Mouse (Mus musculus) heart, adult 2 months (tissue): ENCODE results near the gene Slc25a3. TPM values are rescaled to one million over a fixed set of nuclear protein-coding genes. Genes with fewer than 3 reads are reported as not detected.

Experiments
- DNase-seq, 2 experiments: peaks; one replicate each; pipeline ENCODE4 v3.0.0; 2021
- H3K27ac ChIP-seq: fragments of 200-600 bp; 2 replicates; pipeline ENCODE4 v1.8.1; 2022
- H3K27me3 ChIP-seq: fragments of 200-500 bp; 2 replicates; pipeline ENCODE4 v1.6.1; 2012; ENCODE audit warnings: mild to moderate bottlenecking, low read length, inconsistent platforms, mixed read lengths; ENCODE audit not compliant: control insufficient read depth, insufficient read depth
- H3K36me3 ChIP-seq: fragments of 200-500 bp; 2 replicates; pipeline ENCODE4 v1.6.1; 2012; ENCODE audit warnings: low read length, inconsistent platforms; ENCODE audit not compliant: control insufficient read depth, insufficient read depth
- H3K4me1 ChIP-seq: fragments of 200-500 bp; 2 replicates; pipeline ENCODE4 v1.6.1; 2011; ENCODE audit warnings: low read length; ENCODE audit not compliant: control insufficient read depth, insufficient read depth
- H3K4me3 ChIP-seq: fragments of 200-600 bp; 2 replicates; pipeline ENCODE4 v1.8.1; 2022
- H3K79me2 ChIP-seq: fragments of 200-500 bp; replicated peaks from 2 replicates; pipeline ENCODE4 v1.6.1; 2012; ENCODE audit warnings: mild to moderate bottlenecking, inconsistent platforms, low read length, moderate library complexity, mixed read lengths; ENCODE audit not compliant: control insufficient read depth, insufficient read depth
- H3K9ac ChIP-seq: fragments of 200-500 bp; 2 replicates; pipeline ENCODE4 v1.6.1; 2012; ENCODE audit warnings: low read depth, mild to moderate bottlenecking, control low read depth, inconsistent platforms, low read length, mixed read lengths
- CTCF ChIP-seq: fragments of 200-600 bp; IDR thresholded peaks from 2 replicates; pipeline ENCODE4 v1.8.1; 2022; ENCODE audit warnings: antibody characterized with exemption, mild to moderate bottlenecking, moderate library complexity
- EP300 ChIP-seq: fragments of 200-500 bp; IDR thresholded peaks from 2 replicates; pipeline ENCODE4 v1.6.1; 2011; ENCODE audit warnings: low read depth, low read length, control low read depth; ENCODE audit not compliant: insufficient read depth
- POLR2A ChIP-seq: fragments of 200-500 bp; IDR thresholded peaks from 2 replicates; pipeline ENCODE4 v1.6.1; 2011; ENCODE audit warnings: mild to moderate bottlenecking, low read depth, low read length, control low read depth; ENCODE audit not compliant: insufficient read depth
- WGBS: fragments of 180-500 bp; shearing (Covaris S2); methylation state at CpG from one replicate; pipeline ENCODE4 v1.1.7; 2018; 5-methylcytosine and 5-hydroxymethylcytosine counted together
- intact Hi-C: fragments of 180-260 bp; cut with DNase I; formaldehyde crosslinking; loops from one replicate; pipeline ENCODE4 v1.15.1; 2025
- polyA plus RNA-seq: library from polyadenylated mRNA; depleted of rRNA; stranded (reverse); fragments of >200 nt; gene quantifications from 2 replicates; pipeline ENCODE4 v1.2.3, GENCODE M21; 2012
- total RNA-seq, 2 experiments: library from RNA; stranded (reverse); gene quantifications; 2 replicates each; pipeline ENCODE4 v1.2.3; 2021

Gene Slc25a3
- total and polyA plus RNA-seq, 3 experiments: 1,459 to 2,697 (median 2,279) TPM

GRCm38 (mm10) chr10:91153894-91154503 is 30.1 kb upstream of the Slc25a3 start:
- 83% methylated on average over 10 of the region's 10 CpGs for WGBS
- TF ChIP-seq CTCF: no peak
- TF ChIP-seq EP300: no peak
- TF ChIP-seq POLR2A: no peak
- Histone ChIP-seq H3K36me3 (peaks cover 45% of the 10 kb centered on the region), H3K4me3 (no peak overlapping the region), H3K79me2 (peaks cover 4% of the 10 kb centered on the region; the same call in 1 of the 2 replicates), H3K27me3 (no peaks in the 10 kb centered on the region), H3K4me1 (peaks cover 10% of the 10 kb centered on the region), H3K9ac (no peak overlapping the region), H3K27ac (no peak overlapping the region)
- no peak for DNase-seq
- intact Hi-C loops: no loop called here

GRCm38 (mm10) chr10:91145413-91145812 is 21.6 kb upstream of the Slc25a3 start:
- Histone ChIP-seq H3K36me3 (peaks cover 7% of the 10 kb centered on the region), H3K27me3 (no peaks in the 10 kb centered on the region), H3K4me1 (no peaks in the 10 kb centered on the region), H3K79me2 (no peaks in the 10 kb centered on the region), H3K4me3 (no peak overlapping the region), H3K27ac (no peak overlapping the region), H3K9ac (no peak overlapping the region)
- intact Hi-C loops: no loop called here
- DNase-seq: no peak
- 97% methylated on average over 7 of the region's 7 CpGs for WGBS
- TF ChIP-seq CTCF (no peak), POLR2A (no peak), EP300 (no peak)

- peaks cover under 1% of the 10 kb centered on the region; the same call in 1 of the 2 replicates for H3K36me3 ChIP-seq
- intact Hi-C loops: loop anchor here (5.0 kb wide), 1 partner anchor 71 kb away; no protein-coding TSS in a partner anchor
- H3K9ac ChIP-seq: no peak overlapping the region
- TF ChIP-seq POLR2A (no peak), CTCF (peak; percentile 36)
- H3K79me2 ChIP-seq: no peaks in the 10 kb centered on the region
- no peaks in the 10 kb centered on the region for H3K27me3 ChIP-seq
- H3K4me1 ChIP-seq: peaks cover 1% of the 10 kb centered on the region; the same call in 1 of the 2 replicates
- 57% methylated on average over 18 of the region's 18 CpGs for WGBS
- H3K27ac ChIP-seq: no peak overlapping the region
- no peak overlapping the region for H3K4me3 ChIP-seq
- no peak for DNase-seq
Measured at GRCm38 (mm10) chr10:91143313-91144230, 19.7 kb upstream of the Slc25a3 start.

- no peak overlapping the region for H3K4me3 ChIP-seq
- 69% methylated on average over 10 of the region's 10 CpGs for WGBS
- no peaks in the 10 kb centered on the region for H3K79me2 ChIP-seq
- peaks cover 1% of the 10 kb centered on the region; the same call in 1 of the 2 replicates for H3K4me1 ChIP-seq
- H3K27me3 ChIP-seq: no peaks in the 10 kb centered on the region
- no peak for TF ChIP-seq CTCF
- no peak for TF ChIP-seq POLR2A
- TF ChIP-seq EP300: no peak
- intact Hi-C loops: loop anchor here (5.0 kb wide), 1 partner anchor 70 kb away; no protein-coding TSS in a partner anchor
- no peak overlapping the region for H3K9ac ChIP-seq
- no peak for DNase-seq
- no peaks in the 10 kb centered on the region for H3K36me3 ChIP-seq
- no peak overlapping the region for H3K27ac ChIP-seq
Measured at GRCm38 (mm10) chr10:91142654-91143191, 18.9 kb upstream of the Slc25a3 start.

GRCm38 (mm10) chr10:91141564-91141963 is 17.7 kb upstream of the Slc25a3 start:
- Histone ChIP-seq H3K27me3 (no peaks in the 10 kb centered on the region), H3K27ac (no peak overlapping the region), H3K4me1 (peaks cover 1% of the 10 kb centered on the region; the same call in 1 of the 2 replicates), H3K36me3 (no peaks in the 10 kb centered on the region), H3K4me3 (no peak overlapping the region), H3K9ac (no peak overlapping the region), H3K79me2 (no peaks in the 10 kb centered on the region)
- intact Hi-C loops: loop anchor here (5.0 kb wide), 1 partner anchor 69 kb away; no protein-coding TSS in a partner anchor
- DNase-seq: no peak
- WGBS: 18% methylated on average over 2 of the region's 2 CpGs
- TF ChIP-seq EP300: no peak
- peak; percentile 88 for TF ChIP-seq CTCF
- no peak for TF ChIP-seq POLR2A
